Mouse (Mus musculus): Measurements from ENCODE around the gene Slc30a10. TPM values are rescaled to one million over a fixed set of nuclear protein-coding genes. Genes with fewer than 3 reads are reported as not detected.

The Slc30a10 gene
- polyA plus RNA-seq, 1 experiment: not detected

DNA sequence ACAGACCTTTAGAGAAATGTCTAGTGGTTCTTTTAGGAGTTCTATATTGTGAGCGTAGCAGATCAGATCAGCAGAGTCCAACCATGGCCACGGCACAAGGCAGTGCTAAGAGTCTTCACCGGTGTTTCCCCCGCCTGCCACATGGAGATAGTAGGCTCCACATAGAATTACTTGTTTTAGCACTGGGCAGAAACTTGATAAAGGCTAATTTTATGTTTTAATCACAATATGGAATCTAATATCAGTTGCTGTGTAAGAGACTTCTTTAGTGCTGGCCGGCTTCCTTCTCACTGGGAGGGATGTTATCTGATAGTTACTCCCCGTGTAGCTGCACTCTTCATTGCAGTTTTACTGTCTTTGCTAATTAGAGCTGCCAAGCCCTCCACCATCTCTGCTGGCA, 21.5 kb upstream of the Slc30a10 start:
- peaks cover 22% of the 10 kb centered on the region for H3K27me3 ChIP-seq (replicated peaks)
- TF ChIP-seq GATA1 (IDR thresholded peaks at IDR 0.05; ENCODE audit: borderline replicate concordance, low read length) (no peak), FLI1 (IDR thresholded peaks at IDR 0.05; ENCODE audit: low read length) (no peak)
- peaks cover 3% of the 10 kb centered on the region; the same call in 1 of the 2 replicates for H3K4me1 ChIP-seq
- peaks cover 14% of the 10 kb centered on the region for H3K36me3 ChIP-seq (replicated peaks; ENCODE audit: low read length)
- H3K9me3 ChIP-seq: no peaks in the 10 kb centered on the region
- H3K4me3 ChIP-seq (replicated peaks): no peak overlapping the region

GRCm38 (mm10) chr1:185438841-185439580, 15.6 kb upstream of the Slc30a10 start:
- H3K9me3 ChIP-seq: no peaks in the 10 kb centered on the region
- no peak overlapping the region for H3K4me3 ChIP-seq (replicated peaks)
- H3K36me3 ChIP-seq (replicated peaks; ENCODE audit: low read length): no peaks in the 10 kb centered on the region
- TF ChIP-seq GATA1 (IDR thresholded peaks at IDR 0.05; ENCODE audit: borderline replicate concordance, low read length): no peak
- TF ChIP-seq FLI1 (IDR thresholded peaks at IDR 0.05; ENCODE audit: low read length): no peak
- H3K4me1 ChIP-seq: no peaks in the 10 kb centered on the region
- H3K27me3 ChIP-seq (replicated peaks): peaks cover 21% of the 10 kb centered on the region

- TF ChIP-seq FLI1 (IDR thresholded peaks at IDR 0.05; ENCODE audit: low read length): no peak
- no peak for TF ChIP-seq GATA1 (IDR thresholded peaks at IDR 0.05; ENCODE audit: borderline replicate concordance, low read length)
- Histone ChIP-seq H3K27me3 (replicated peaks) (peaks cover 13% of the 10 kb centered on the region), H3K4me3 (replicated peaks) (no peak overlapping the region), H3K9me3 (no peaks in the 10 kb centered on the region), H3K36me3 (replicated peaks; ENCODE audit: low read length) (no peaks in the 10 kb centered on the region), H3K4me1 (no peaks in the 10 kb centered on the region)
These were observed 12.8 kb upstream of the Slc30a10 start for GRCm38 (mm10) chr1:185441703-185442472.

DNA sequence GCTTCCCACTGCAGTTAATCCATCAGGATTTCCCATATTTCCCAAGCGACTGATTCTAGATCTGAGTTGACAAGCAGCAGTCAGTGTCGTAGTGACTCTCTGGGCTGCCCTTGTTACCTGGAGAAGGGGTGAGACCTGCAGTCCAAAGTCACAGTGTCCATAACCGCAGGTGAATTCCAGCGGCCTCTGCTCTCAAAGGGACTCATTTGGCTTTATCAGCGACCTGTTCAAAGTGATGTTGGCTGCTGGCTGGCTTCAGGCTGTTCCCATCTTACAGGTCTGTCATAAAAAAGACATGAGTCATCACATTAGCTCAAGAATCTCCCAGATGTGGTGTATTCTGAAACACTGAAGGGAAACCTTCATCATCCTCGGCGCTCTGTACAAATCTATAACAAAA, 5.7 kb upstream of the Slc30a10 start:
- H3K4me1 ChIP-seq: no peaks in the 10 kb centered on the region

GRCm38 (mm10) chr1:185449727-185450126, 4.9 kb upstream of the Slc30a10 start:
- H3K4me1 ChIP-seq: peaks cover 5% of the 10 kb centered on the region
- H3K27me3 ChIP-seq (replicated peaks): peaks cover 36% of the 10 kb centered on the region
- no peak for TF ChIP-seq FLI1 (IDR thresholded peaks at IDR 0.05; ENCODE audit: low read length)
- TF ChIP-seq GATA1 (IDR thresholded peaks at IDR 0.05; ENCODE audit: borderline replicate concordance, low read length): no peak
- no peaks in the 10 kb centered on the region for H3K36me3 ChIP-seq (replicated peaks; ENCODE audit: low read length)
- no peak overlapping the region for H3K4me3 ChIP-seq (replicated peaks)
- H3K9me3 ChIP-seq: no peaks in the 10 kb centered on the region

More for the DNA sequence above, 5.7 kb upstream of the Slc30a10 start:
- Histone ChIP-seq H3K4me3 (replicated peaks) (no peak overlapping the region), H3K36me3 (replicated peaks; ENCODE audit: low read length) (no peaks in the 10 kb centered on the region), H3K27me3 (replicated peaks) (peaks cover 31% of the 10 kb centered on the region), H3K9me3 (no peaks in the 10 kb centered on the region)
- TF ChIP-seq FLI1 (IDR thresholded peaks at IDR 0.05; ENCODE audit: low read length) (no peak), GATA1 (IDR thresholded peaks at IDR 0.05; ENCODE audit: borderline replicate concordance, low read length) (no peak)

DNA sequence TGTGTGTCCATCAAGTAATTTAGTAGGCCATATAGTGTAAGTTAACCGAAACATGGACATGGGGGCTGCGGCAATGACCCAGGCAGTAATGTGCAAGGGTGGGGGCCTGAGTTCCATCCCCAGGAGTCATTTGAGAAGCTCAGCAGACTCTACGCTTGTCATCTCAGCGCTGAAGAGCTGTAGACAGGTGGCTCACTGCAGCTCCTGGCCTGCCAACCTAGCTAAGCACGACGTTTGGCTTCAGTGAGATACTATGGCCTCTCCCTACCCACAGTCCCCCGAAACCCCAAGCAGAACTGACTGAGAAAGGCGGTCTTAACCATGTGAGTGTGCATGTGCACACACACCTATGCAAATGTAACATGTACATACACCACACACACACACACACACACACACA, 3.6 kb upstream of the Slc30a10 start:
- TF ChIP-seq GATA1 (IDR thresholded peaks at IDR 0.05; ENCODE audit: borderline replicate concordance, low read length) (no peak), FLI1 (IDR thresholded peaks at IDR 0.05; ENCODE audit: low read length) (no peak)
- H3K4me1 ChIP-seq: peaks cover 15% of the 10 kb centered on the region
- H3K36me3 ChIP-seq (replicated peaks; ENCODE audit: low read length): no peaks in the 10 kb centered on the region

GRCm38 (mm10) chr1:185451495-185451894, 3.2 kb upstream of the Slc30a10 start:
- H3K27me3 ChIP-seq (replicated peaks): peaks cover 53% of the 10 kb centered on the region
- no peak overlapping the region for H3K4me3 ChIP-seq (replicated peaks)
- H3K36me3 ChIP-seq (replicated peaks; ENCODE audit: low read length): no peaks in the 10 kb centered on the region
- H3K4me1 ChIP-seq: peaks cover 15% of the 10 kb centered on the region
- TF ChIP-seq FLI1 (IDR thresholded peaks at IDR 0.05; ENCODE audit: low read length): no peak
- no peak for TF ChIP-seq GATA1 (IDR thresholded peaks at IDR 0.05; ENCODE audit: borderline replicate concordance, low read length)
- H3K9me3 ChIP-seq: peaks cover 7% of the 10 kb centered on the region; the same call in 1 of the 2 replicates

More for the DNA sequence above, 3.6 kb upstream of the Slc30a10 start:
- H3K9me3 ChIP-seq: peaks cover 4% of the 10 kb centered on the region; the same call in 1 of the 2 replicates
- no peak overlapping the region for H3K4me3 ChIP-seq (replicated peaks)
- peaks cover 49% of the 10 kb centered on the region for H3K27me3 ChIP-seq (replicated peaks)

GRCm38 (mm10) chr1:185452461-185452860, 2.2 kb upstream of the Slc30a10 start:
- no peak overlapping the region for H3K4me3 ChIP-seq (replicated peaks)
- TF ChIP-seq GATA1 (IDR thresholded peaks at IDR 0.05; ENCODE audit: borderline replicate concordance, low read length) (no peak), FLI1 (IDR thresholded peaks at IDR 0.05; ENCODE audit: low read length) (no peak)
- H3K4me1 ChIP-seq: peaks cover 15% of the 10 kb centered on the region
- peaks cover 60% of the 10 kb centered on the region for H3K27me3 ChIP-seq (replicated peaks)
- no peaks in the 10 kb centered on the region for H3K36me3 ChIP-seq (replicated peaks; ENCODE audit: low read length)
- peaks cover 7% of the 10 kb centered on the region; the same call in 1 of the 2 replicates for H3K9me3 ChIP-seq

GRCm38 (mm10) chr1:185454144-185454543, 504 bp upstream of the Slc30a10 start:
- Histone ChIP-seq H3K4me1 (peaks cover 15% of the 10 kb centered on the region), H3K36me3 (replicated peaks; ENCODE audit: low read length) (no peaks in the 10 kb centered on the region), H3K9me3 (peaks cover 7% of the 10 kb centered on the region; the same call in 1 of the 2 replicates), H3K27me3 (replicated peaks) (peaks cover 55% of the 10 kb centered on the region), H3K4me3 (replicated peaks) (peak overlapping the region; percentile 90)
- no peak for TF ChIP-seq FLI1 (IDR thresholded peaks at IDR 0.05; ENCODE audit: low read length)
- TF ChIP-seq GATA1 (IDR thresholded peaks at IDR 0.05; ENCODE audit: borderline replicate concordance, low read length): no peak

Measured in megakaryocyte, embryonic 14.5 days (primary cell).